Comparison of ENCODE assay signal across 9 mouse cellular contexts in the genomic region with DNA sequence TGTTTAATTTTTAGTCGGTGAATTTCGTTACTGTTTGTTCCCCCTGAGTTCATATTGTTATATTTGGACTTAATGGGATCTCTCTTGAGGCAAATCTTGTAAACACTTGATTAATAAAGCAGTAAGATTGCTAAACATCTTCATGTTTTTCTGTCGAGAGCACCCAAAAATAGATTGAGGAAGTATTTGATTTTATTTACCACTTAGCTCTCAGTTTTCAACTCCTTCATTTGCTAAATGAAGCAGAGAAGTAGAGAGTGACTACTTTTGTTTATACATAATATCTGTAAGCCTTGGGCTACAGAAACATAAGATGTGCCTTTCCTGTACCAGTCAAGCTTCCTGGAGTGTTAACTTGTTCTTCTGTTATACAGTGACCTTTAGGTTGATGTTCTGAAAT. TPM values are rescaled to one million over a fixed set of nuclear protein-coding genes. Genes with fewer than 3 reads are reported as not detected.
A peak's percentile ranks its signal among the peaks of the same experiment; 100 is the strongest.
DNase-seq lines count a peak whose midpoint lies in the region; ATAC-seq and TF ChIP-seq lines count a peak whose summit lies in the region.
"Had no signal": no experiment of that assay in that cellular context is flagged by ENCODE, and none has a peak within 500 bp of the region (broad histone marks: within the 10 kb centered on the region; RNA-seq: fewer than 3 reads in every experiment).

No protein-coding gene starts in this region.

- TF ChIP-seq CTCF in spleen, adult 2 months (IDR thresholded peaks at IDR 0.05; ENCODE audit: extremely low read depth, insufficient read depth, insufficient read length, insufficient replicate concordance) = no peak
- no peak for TF ChIP-seq CTCF in liver, embryonic 14.5 days (IDR thresholded peaks at IDR 0.05; ENCODE audit: low read depth)

- no peaks in the 10 kb centered on the region for H3K9me3 ChIP-seq in erythroblast, embryonic 14.5 days (ENCODE audit: control insufficient read depth, low read length)
- no peaks in the 10 kb centered on the region for H3K9me3 ChIP-seq in liver, embryonic 14.5 days (ENCODE audit: control insufficient read depth, low read length)

- peak overlapping the region; percentile 96 for H3K4me3 ChIP-seq in erythroblast, embryonic 14.5 days (replicated peaks)
- peak overlapping the region; percentile 96; the same call in 1 of the 2 replicates for H3K4me3 ChIP-seq in spleen, adult 2 months (ENCODE audit: extremely low read depth, insufficient read depth, insufficient read length)
- peak overlapping the region; percentile 92 to 95 for H3K4me3 ChIP-seq in liver, embryonic 14.5 days (ENCODE audit: insufficient read depth in 1 of 2, low read depth in 2 of 2, low read length in 2 of 2)

- peak overlapping the region; percentile 81 for H3K4me2 ChIP-seq in liver, embryonic 14.5 days (ENCODE audit: low read depth)

- 0% methylated on average over 3 of the region's 3 CpGs for WGBS in spleen, adult 2 months
- WGBS in liver, embryonic 14.5 days (ENCODE audit: insufficient replicate concordance) = 12% methylated on average over 3 of the region's 3 CpGs

- H3K36me3 ChIP-seq in erythroblast, embryonic 14.5 days (ENCODE audit: control insufficient read depth) = peaks cover 54% of the 10 kb centered on the region
- H3K36me3 ChIP-seq in spleen, adult 2 months (ENCODE audit: control insufficient read depth, insufficient read depth, low read length) = 0 out of 2 replicates have a peak, but pooled peaks cover 3% of the 10 kb centered on the region
- no peaks in the 10 kb centered on the region for H3K36me3 ChIP-seq in liver, embryonic 14.5 days (replicated peaks; ENCODE audit: control insufficient read depth, insufficient read depth, low read depth)

- no peak overlapping the region for H3K27ac ChIP-seq in spleen, adult 2 months (ENCODE audit: insufficient read depth, low read length)
- peak overlapping the region; percentile 91 for H3K27ac ChIP-seq in liver, embryonic 14.5 days

- DNase-seq in spleen, adult 2 months (ENCODE audit: low read depth in 1 of 2, low spot score in 2 of 2) = no peak
- no peak for DNase-seq in spleen, postnatal 10 days (ENCODE audit: low spot score in 2 of 2)
- DNase-seq in liver, embryonic 14.5 days (ENCODE audit: low read depth in 3 of 3, low spot score in 3 of 3) = no peak
- DNase-seq in Muller cell, postnatal 12 days (ENCODE audit: inconsistent ontology term) = no peak
- DNase-seq in ovary, adult 18-20 months (ENCODE audit: low spot score) = no peak
- no peak for DNase-seq in thymus, postnatal 14 days
- DNase-seq: cerebellum, adult 18-20 months had no signal

- H3K4me1 ChIP-seq in erythroblast, embryonic 14.5 days (ENCODE audit: control insufficient read depth) = peaks cover 57% of the 10 kb centered on the region
- peaks cover 6% of the 10 kb centered on the region for H3K4me1 ChIP-seq in spleen, adult 2 months (ENCODE audit: control insufficient read depth, insufficient read depth, insufficient read length)
- H3K4me1 ChIP-seq in liver, embryonic 14.5 days (replicated peaks; ENCODE audit: control insufficient read depth in 2 of 2, insufficient read depth in 2 of 2, low read length in 1 of 2) = peaks cover 13 to 20% of the 10 kb centered on the region in 2 experiments

- ATAC-seq in erythroblast, adult 5-6 weeks (replicated peaks; ENCODE audit: low FRiP score, poor library complexity, severe bottlenecking) = no peak
- ATAC-seq in liver, embryonic 14.5 days (ENCODE audit: insufficient read depth) = no peak

- H3K9ac ChIP-seq in liver, embryonic 14.5 days (replicated peaks) = peak overlapping the region; percentile 98

- no peak for TF ChIP-seq EP300 in liver, embryonic 14.5 days (IDR thresholded peaks at IDR 0.05; ENCODE audit: low read depth)

- no peak for TF ChIP-seq POLR2A in spleen, adult 2 months (IDR thresholded peaks at IDR 0.05; ENCODE audit: low read depth, low read length)

- no peaks in the 10 kb centered on the region for H3K27me3 ChIP-seq in erythroblast, embryonic 14.5 days (ENCODE audit: control insufficient read depth)
- no peaks in the 10 kb centered on the region for H3K27me3 ChIP-seq in spleen, adult 2 months (ENCODE audit: control insufficient read depth, insufficient read depth, low read length)
- H3K27me3 ChIP-seq in liver, embryonic 14.5 days (ENCODE audit: control insufficient read depth, insufficient read depth, low read length) = no peaks in the 10 kb centered on the region

RNA-seq across cellular contexts. Expression of a gene that starts 6.0 kb away (rescaled TPM):
- 0.08 and 0.09 TPM in 2 replicates for polyA plus RNA-seq in erythroblast, embryonic 14.5 days (2012)
- 2.9 and 3.3 TPM in 2 replicates for total RNA-seq in erythroblast, adult 5-6 weeks (2015; ENCODE audit: low replicate concordance)
- total RNA-seq in erythroblast, adult 5-6 weeks (2017; ENCODE audit: low replicate concordance) = 1.4 and 3.8 TPM in 2 replicates
- 0.57 and 1.2 TPM in 2 replicates for polyA plus RNA-seq in spleen, adult 2 months (2012; rRNA removed)
- polyA plus RNA-seq in liver, embryonic 14.5 days (2012; rRNA removed) = 0.38 and 0.61 TPM in 2 replicates
- polyA plus RNA-seq in liver, embryonic 14.5 days (2014; fragmentation: Nextera tagmentation; extraction: Ambion mirVana) = 0.33 and 0.62 TPM in 2 replicates

RNA-seq across cellular contexts. Expression of a gene that starts 6.2 kb away (rescaled TPM):
- 0.49 and 0.55 TPM in 2 replicates for polyA plus RNA-seq in erythroblast, embryonic 14.5 days (2012)
- 198 and 199 TPM in 2 replicates for total RNA-seq in erythroblast, adult 5-6 weeks (2015; ENCODE audit: low replicate concordance)
- total RNA-seq in erythroblast, adult 5-6 weeks (2017; ENCODE audit: low replicate concordance) = 293 and 399 TPM in 2 replicates
- polyA plus RNA-seq in spleen, adult 2 months (2012; rRNA removed) = 8.6 and 9.7 TPM in 2 replicates
- polyA plus RNA-seq in liver, embryonic 14.5 days (2012; rRNA removed) = 9.7 and 13.8 TPM in 2 replicates
- polyA plus RNA-seq in liver, embryonic 14.5 days (2014; fragmentation: Nextera tagmentation; extraction: Ambion mirVana) = 20.5 and 21.8 TPM in 2 replicates
